Mouse (Mus musculus): ENCODE data around the gene Ptcd3. TPM values are rescaled to one million over a fixed set of nuclear protein-coding genes. Genes with fewer than 3 reads are reported as not detected.
A peak's percentile ranks its signal among the peaks of the same experiment; 100 is the strongest.

The Ptcd3 gene
- 151 and 174 TPM in 2 replicates for polyA plus RNA-seq (2014; fragmentation: Nextera tagmentation; extraction: Ambion mirVana)

GRCm38 (mm10) chr6:71908481-71909381, at the start of gene Ptcd3, which contains the start of gene Polr1a:
TSS of gene Ptcd3 (minus strand) at chr6:71908750.
TSS of gene Polr1a (plus strand) at chr6:71909053.
- H3K27ac ChIP-seq (ENCODE audit: low read depth, low read length): peak within 1 kb of the TSS; percentile 70
- peaks cover 12% of the 10 kb centered on the region for H3K36me3 ChIP-seq (ENCODE audit: control insufficient read depth, insufficient read depth, low read length)
- WGBS: under 1% methylated on average over 58 of the region's 58 CpGs
- peak within 1 kb of the TSS; percentile 82 for H3K4me2 ChIP-seq
- ATAC-seq (replicated peaks; ENCODE audit: low FRiP score) (peak; percentile 81), DNase-seq (ENCODE audit: low spot score) (peak; percentile 90)
- H3K4me3 ChIP-seq (ENCODE audit: low read depth, low read length): peak within 1 kb of the TSS; percentile 85
- no peaks in the 10 kb centered on the region for H3K27me3 ChIP-seq (replicated peaks; ENCODE audit: control insufficient read depth, insufficient read depth, low read length)
- H3K4me1 ChIP-seq (replicated peaks; ENCODE audit: control insufficient read depth, insufficient read depth, low read length): peaks cover 29% of the 10 kb centered on the region
- H3K9me3 ChIP-seq (ENCODE audit: control insufficient read depth, low read length): no peaks in the 10 kb centered on the region
- peak within 1 kb of the TSS; percentile 89 for H3K9ac ChIP-seq (ENCODE audit: low read depth, low read length)

DNA sequence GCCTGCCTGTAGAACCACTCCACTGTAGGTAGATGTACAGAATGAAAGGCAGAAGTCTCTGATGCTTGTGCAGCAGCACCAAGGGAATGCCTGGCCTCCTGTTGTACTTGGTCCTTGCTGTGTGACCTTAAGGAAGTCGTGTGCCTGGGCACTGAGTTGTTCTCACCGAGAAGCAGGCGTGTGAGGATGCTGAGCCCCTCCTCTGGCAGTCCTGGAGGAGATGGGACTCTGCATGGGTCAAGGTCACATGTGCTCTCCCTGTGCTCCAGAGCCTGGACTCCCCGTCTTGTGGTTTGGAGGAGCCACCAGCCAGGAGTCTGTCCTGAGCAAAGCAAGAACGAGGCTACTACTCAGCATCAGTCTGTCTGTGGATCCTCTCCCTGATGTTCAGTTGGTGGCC, 42.6 kb upstream of the Ptcd3 start:
- no peaks in the 10 kb centered on the region for H3K9me3 ChIP-seq (ENCODE audit: control insufficient read depth, low read length)
- no peak for DNase-seq (ENCODE audit: low spot score)
- no peaks in the 10 kb centered on the region for H3K4me1 ChIP-seq (replicated peaks; ENCODE audit: control insufficient read depth, insufficient read depth, low read length)
- WGBS: 85% methylated on average over 5 of the region's 5 CpGs
- H3K36me3 ChIP-seq (ENCODE audit: control insufficient read depth, insufficient read depth, low read length): peaks cover 32% of the 10 kb centered on the region
- no peak overlapping the region for H3K9ac ChIP-seq (ENCODE audit: low read depth, low read length)
- no peaks in the 10 kb centered on the region for H3K27me3 ChIP-seq (replicated peaks; ENCODE audit: control insufficient read depth, insufficient read depth, low read length)
- H3K27ac ChIP-seq (ENCODE audit: low read depth, low read length): no peak overlapping the region
- no peak overlapping the region for H3K4me3 ChIP-seq (ENCODE audit: low read depth, low read length)
- ATAC-seq (replicated peaks; ENCODE audit: low FRiP score): no peak
- no peak overlapping the region for H3K4me2 ChIP-seq

DNA sequence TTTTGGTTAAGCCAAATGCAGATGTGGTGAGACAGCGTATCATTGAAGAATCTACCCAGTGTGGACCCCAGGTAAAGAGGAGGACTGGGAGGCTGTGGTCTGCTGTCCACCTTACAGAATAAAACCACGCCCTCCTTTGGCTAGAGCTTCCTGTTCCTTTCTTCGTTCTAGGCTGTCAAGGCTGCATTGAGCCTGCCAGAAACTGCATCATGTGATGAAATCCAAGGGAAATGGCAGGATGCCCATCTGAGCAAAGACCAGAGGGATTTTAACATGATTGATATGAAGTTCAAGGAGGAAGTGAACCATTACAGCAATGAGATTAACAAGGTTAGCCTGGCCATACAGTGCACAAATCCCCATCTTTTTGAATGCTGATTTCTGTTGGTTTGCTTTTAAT, 42.0 kb upstream of the Ptcd3 start:
- no peak overlapping the region for H3K9ac ChIP-seq (ENCODE audit: low read depth, low read length)
- H3K27ac ChIP-seq (ENCODE audit: low read depth, low read length): no peak overlapping the region
- H3K4me1 ChIP-seq (replicated peaks; ENCODE audit: control insufficient read depth, insufficient read depth, low read length): no peaks in the 10 kb centered on the region
- no peaks in the 10 kb centered on the region for H3K27me3 ChIP-seq (replicated peaks; ENCODE audit: control insufficient read depth, insufficient read depth, low read length)
- H3K4me3 ChIP-seq (ENCODE audit: low read depth, low read length): no peak overlapping the region
- H3K4me2 ChIP-seq: no peak overlapping the region
- peaks cover 35% of the 10 kb centered on the region for H3K36me3 ChIP-seq (ENCODE audit: control insufficient read depth, insufficient read depth, low read length)
- 84% methylated on average over 3 of the region's 3 CpGs for WGBS
- no peaks in the 10 kb centered on the region for H3K9me3 ChIP-seq (ENCODE audit: control insufficient read depth, low read length)
- ATAC-seq (replicated peaks; ENCODE audit: low FRiP score) (no peak), DNase-seq (ENCODE audit: low spot score) (no peak)

GRCm38 (mm10) chr6:71949721-71950120, 41.2 kb upstream of the Ptcd3 start:
- H3K9ac ChIP-seq (ENCODE audit: low read depth, low read length): no peak overlapping the region
- no peak for ATAC-seq (replicated peaks; ENCODE audit: low FRiP score)
- no peak overlapping the region for H3K4me2 ChIP-seq
- peaks cover 33% of the 10 kb centered on the region for H3K36me3 ChIP-seq (ENCODE audit: control insufficient read depth, insufficient read depth, low read length)
- no peak overlapping the region for H3K27ac ChIP-seq (ENCODE audit: low read depth, low read length)
- H3K4me3 ChIP-seq (ENCODE audit: low read depth, low read length): no peak overlapping the region
- H3K27me3 ChIP-seq (replicated peaks; ENCODE audit: control insufficient read depth, insufficient read depth, low read length): no peaks in the 10 kb centered on the region
- H3K9me3 ChIP-seq (ENCODE audit: control insufficient read depth, low read length): no peaks in the 10 kb centered on the region
- 85% methylated on average over 3 of the region's 3 CpGs for WGBS
- no peak for DNase-seq (ENCODE audit: low spot score)
- H3K4me1 ChIP-seq (replicated peaks; ENCODE audit: control insufficient read depth, insufficient read depth, low read length): no peaks in the 10 kb centered on the region

DNA sequence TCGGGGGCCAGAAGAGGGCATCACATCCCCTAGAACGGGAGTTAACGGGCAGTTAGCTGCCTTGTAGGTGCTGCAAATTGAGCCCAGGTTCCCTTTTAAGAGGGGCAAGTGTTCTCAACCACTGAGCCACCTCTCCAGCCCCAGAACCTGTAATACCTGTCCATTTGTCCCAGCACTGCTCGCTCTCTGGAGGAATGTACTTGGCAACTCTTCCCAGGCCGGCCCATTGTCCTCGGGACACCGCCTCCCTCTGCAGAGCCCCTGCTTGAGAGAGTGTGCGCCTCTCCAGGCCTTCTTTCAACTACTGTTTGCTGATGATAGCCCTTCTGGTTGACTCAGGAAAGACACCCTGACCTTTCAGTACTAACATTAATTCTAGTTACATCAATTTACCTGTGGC, 37.6 kb upstream of the Ptcd3 start:
- peaks cover 24% of the 10 kb centered on the region for H3K36me3 ChIP-seq (ENCODE audit: control insufficient read depth, insufficient read depth, low read length)
- H3K9ac ChIP-seq (ENCODE audit: low read depth, low read length): no peak overlapping the region
- no peaks in the 10 kb centered on the region for H3K4me1 ChIP-seq (replicated peaks; ENCODE audit: control insufficient read depth, insufficient read depth, low read length)
- DNase-seq (ENCODE audit: low spot score) (no peak), ATAC-seq (replicated peaks; ENCODE audit: low FRiP score) (no peak)
- no peak overlapping the region for H3K4me3 ChIP-seq (ENCODE audit: low read depth, low read length)
- WGBS: 88% methylated on average over 8 of the region's 8 CpGs
- no peak overlapping the region for H3K27ac ChIP-seq (ENCODE audit: low read depth, low read length)
- H3K9me3 ChIP-seq (ENCODE audit: control insufficient read depth, low read length): no peaks in the 10 kb centered on the region
- H3K4me2 ChIP-seq: no peak overlapping the region
- H3K27me3 ChIP-seq (replicated peaks; ENCODE audit: control insufficient read depth, insufficient read depth, low read length): no peaks in the 10 kb centered on the region

- ATAC-seq (replicated peaks; ENCODE audit: low FRiP score) (no peak), DNase-seq (ENCODE audit: low spot score) (no peak)
- Histone ChIP-seq H3K36me3 (ENCODE audit: control insufficient read depth, insufficient read depth, low read length) (peaks cover 22% of the 10 kb centered on the region), H3K4me3 (ENCODE audit: low read depth, low read length) (no peak overlapping the region), H3K27me3 (replicated peaks; ENCODE audit: control insufficient read depth, insufficient read depth, low read length) (no peaks in the 10 kb centered on the region), H3K4me1 (replicated peaks; ENCODE audit: control insufficient read depth, insufficient read depth, low read length) (no peaks in the 10 kb centered on the region), H3K9ac (ENCODE audit: low read depth, low read length) (no peak overlapping the region), H3K4me2 (no peak overlapping the region), H3K27ac (ENCODE audit: low read depth, low read length) (no peak overlapping the region), H3K9me3 (ENCODE audit: control insufficient read depth, low read length) (no peaks in the 10 kb centered on the region)
- WGBS: 89% methylated on average over 6 of the region's 6 CpGs
Observed at GRCm38 (mm10) chr6:71945101-71945500, 36.6 kb upstream of the Ptcd3 start.

DNA sequence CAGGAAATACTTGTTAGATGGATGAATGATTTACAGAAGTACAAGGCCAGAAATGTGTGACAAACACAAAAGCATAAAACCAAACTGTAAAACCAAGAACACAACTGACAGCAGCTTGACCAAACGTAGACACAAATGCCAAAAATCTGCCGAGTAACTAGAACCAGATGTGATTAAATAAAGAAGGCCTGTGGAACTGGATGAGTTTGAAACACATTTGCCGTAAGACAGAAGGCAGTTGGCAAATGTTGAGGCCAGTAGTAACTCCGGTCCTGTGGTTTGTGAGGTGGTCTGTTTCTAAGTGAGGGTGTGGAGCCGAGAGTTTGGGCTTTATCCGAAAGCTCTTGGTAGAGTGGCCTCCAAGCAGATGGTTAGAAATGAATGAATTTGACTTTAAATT, 32.4 kb upstream of the Ptcd3 start:
- Histone ChIP-seq H3K9ac (ENCODE audit: low read depth, low read length) (no peak overlapping the region), H3K27ac (ENCODE audit: low read depth, low read length) (no peak overlapping the region), H3K27me3 (replicated peaks; ENCODE audit: control insufficient read depth, insufficient read depth, low read length) (no peaks in the 10 kb centered on the region), H3K36me3 (ENCODE audit: control insufficient read depth, insufficient read depth, low read length) (peaks cover 24% of the 10 kb centered on the region), H3K9me3 (ENCODE audit: control insufficient read depth, low read length) (no peaks in the 10 kb centered on the region), H3K4me3 (ENCODE audit: low read depth, low read length) (no peak overlapping the region), H3K4me1 (replicated peaks; ENCODE audit: control insufficient read depth, insufficient read depth, low read length) (no peaks in the 10 kb centered on the region), H3K4me2 (no peak overlapping the region)
- WGBS: 84% methylated on average over 6 of the region's 6 CpGs
- ATAC-seq (replicated peaks; ENCODE audit: low FRiP score): no peak
- no peak for DNase-seq (ENCODE audit: low spot score)

DNA sequence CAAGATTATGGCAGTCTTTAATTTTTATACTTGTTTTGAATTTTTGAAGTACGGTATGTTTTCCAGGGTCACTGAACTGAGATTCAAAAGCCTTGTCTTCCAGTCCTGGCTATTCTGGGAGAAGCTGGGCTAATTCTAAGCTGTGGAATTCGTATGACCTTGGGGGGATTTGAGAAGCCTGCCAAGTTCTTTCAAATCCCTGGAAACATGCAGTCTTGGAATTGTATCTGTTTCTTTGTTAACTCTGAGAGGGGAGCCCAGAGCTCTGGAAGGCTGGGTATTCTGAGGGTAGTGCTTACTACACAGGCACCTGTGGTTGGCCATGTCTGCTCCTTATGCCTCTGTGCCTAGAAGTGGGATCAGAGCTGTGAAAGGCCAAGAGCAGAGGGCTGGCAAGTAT, 27.2 kb upstream of the Ptcd3 start:
- no peak for ATAC-seq (replicated peaks; ENCODE audit: low FRiP score)
- Histone ChIP-seq H3K27ac (ENCODE audit: low read depth, low read length) (no peak overlapping the region), H3K4me1 (replicated peaks; ENCODE audit: control insufficient read depth, insufficient read depth, low read length) (peaks cover 3% of the 10 kb centered on the region; the same call in 1 of the 2 replicates), H3K4me3 (ENCODE audit: low read depth, low read length) (no peak overlapping the region), H3K4me2 (no peak overlapping the region), H3K27me3 (replicated peaks; ENCODE audit: control insufficient read depth, insufficient read depth, low read length) (no peaks in the 10 kb centered on the region), H3K9me3 (ENCODE audit: control insufficient read depth, low read length) (no peaks in the 10 kb centered on the region), H3K36me3 (ENCODE audit: control insufficient read depth, insufficient read depth, low read length) (peaks cover 39% of the 10 kb centered on the region), H3K9ac (ENCODE audit: low read depth, low read length) (no peak overlapping the region)
- DNase-seq (ENCODE audit: low spot score): no peak
- WGBS: 85% methylated on average over 2 of the region's 2 CpGs

GRCm38 (mm10) chr6:71934081-71934556, 25.6 kb upstream of the Ptcd3 start:
- Histone ChIP-seq H3K9me3 (ENCODE audit: control insufficient read depth, low read length) (no peaks in the 10 kb centered on the region), H3K27me3 (replicated peaks; ENCODE audit: control insufficient read depth, insufficient read depth, low read length) (no peaks in the 10 kb centered on the region), H3K9ac (ENCODE audit: low read depth, low read length) (no peak overlapping the region), H3K4me1 (replicated peaks; ENCODE audit: control insufficient read depth, insufficient read depth, low read length) (peaks cover 3% of the 10 kb centered on the region; the same call in 1 of the 2 replicates), H3K36me3 (ENCODE audit: control insufficient read depth, insufficient read depth, low read length) (peaks cover 47% of the 10 kb centered on the region), H3K4me3 (ENCODE audit: low read depth, low read length) (no peak overlapping the region), H3K27ac (ENCODE audit: low read depth, low read length) (no peak overlapping the region; the same call in 1 of the 2 replicates), H3K4me2 (no peak overlapping the region)
- DNase-seq (ENCODE audit: low spot score) (no peak), ATAC-seq (replicated peaks; ENCODE audit: low FRiP score) (no peak)
- 53% methylated on average over 2 of the region's 2 CpGs for WGBS

Data from liver, embryonic 11.5 days (tissue).